Mouse (Mus musculus): Measurements from ENCODE around the gene Aff2.

GRCm38 (mm10) chrX:69389738-69390137 is 29.6 kb downstream of the Aff2 start:
- TF ChIP-seq CTCF (IDR thresholded peaks at IDR 0.05; ENCODE audit: borderline replicate concordance, control insufficient read depth, extremely low read depth, insufficient read depth, low read length, poor library complexity) (no peak), POLR2A (IDR thresholded peaks at IDR 0.05; ENCODE audit: control insufficient read depth, extremely low read depth, insufficient read depth, low read length, poor library complexity) (no peak)
